Mouse (Mus musculus) lung, postnatal 0 days (tissue): Measurements from ENCODE around the gene Morc3. TPM values are rescaled to one million over a fixed set of nuclear protein-coding genes. Genes with fewer than 3 reads are reported as not detected.
A peak's percentile ranks its signal among the peaks of the same experiment; 100 is the strongest.

Source experiments
- ATAC-seq: fragments of 200-750 bp; cut with Nextera tagmentation; 2 replicates; pipeline ENCODE4 v1.8.0; 2017; ENCODE audit warnings: moderate library complexity
- DNase-seq: peaks from one replicate; pipeline ENCODE4 v3.0.0-alpha.2; 2016; ENCODE audit warnings: low spot score
- H3K27ac ChIP-seq: fragments of 300-500 bp; sonication (generic); 2 replicates; pipeline ENCODE4 v1.5.1; 2014; ENCODE audit warnings: antibody characterized with exemption, mild to moderate bottlenecking, low read length, mixed read lengths
- H3K27me3 ChIP-seq: fragments of 300-500 bp; sonication (generic); replicated peaks from 2 replicates; pipeline ENCODE4 v1.6.1; 2014; ENCODE audit warnings: low read length, mixed read lengths; ENCODE audit not compliant: insufficient read depth
- H3K36me3 ChIP-seq: fragments of 300-500 bp; sonication (generic); 2 replicates; pipeline ENCODE4 v1.6.1; 2014; ENCODE audit warnings: low read length, mixed read lengths; ENCODE audit not compliant: insufficient read depth
- H3K4me1 ChIP-seq: fragments of 300-500 bp; sonication (generic); 2 replicates; pipeline ENCODE4 v1.6.1; 2014; ENCODE audit warnings: antibody characterized with exemption, low read depth, low read length, mixed read lengths; ENCODE audit not compliant: insufficient read depth
- H3K4me2 ChIP-seq: fragments of 300-500 bp; sonication (generic); replicated peaks from 2 replicates; pipeline ENCODE4 v1.6.1; 2014; ENCODE audit warnings: low read depth, mild to moderate bottlenecking, low read length, moderate library complexity, mixed read lengths
- H3K4me3 ChIP-seq: fragments of 300-500 bp; sonication (generic); 2 replicates; pipeline ENCODE4 v1.5.1; 2014; ENCODE audit warnings: low read depth, low read length
- H3K9ac ChIP-seq: fragments of 300-500 bp; sonication (generic); replicated peaks from 2 replicates; pipeline ENCODE4 v1.6.1; 2014; ENCODE audit warnings: low read depth, mild to moderate bottlenecking
- H3K9me3 ChIP-seq: fragments of 300-500 bp; sonication (generic); 2 replicates; pipeline ENCODE4 v1.6.1; 2016; ENCODE audit warnings: low read length, mixed read lengths
- CTCF ChIP-seq: IDR thresholded peaks from 2 replicates; pipeline ENCODE4 v1.5.1; 2016; ENCODE audit warnings: antibody characterized with exemption, mild to moderate bottlenecking
- EP300 ChIP-seq: IDR thresholded peaks from 2 replicates; pipeline ENCODE4 v1.6.1; 2016; ENCODE audit warnings: antibody characterized with exemption, mild to moderate bottlenecking, control low read depth
- WGBS: fragments of 180-500 bp; shearing (Covaris S2); extraction: QIAGEN DNeasy Blood & Tissue Kit; methylation state at CpG from one replicate; pipeline ENCODE4 v1.1.7; 2014; 5-methylcytosine and 5-hydroxymethylcytosine counted together
- polyA plus RNA-seq: library from polyadenylated mRNA; unstranded; fragments of >200 nt; fragmentation: Nextera tagmentation; extraction: Ambion mirVana; gene quantifications from 2 replicates; pipeline ENCODE4 v1.2.1, GENCODE M21; 2015

The Morc3 gene
- polyA plus RNA-seq, 1 experiment from 2014 or later = 20.8 TPM

- no peak overlapping the region for H3K9ac ChIP-seq
- no peaks in the 10 kb centered on the region for H3K27me3 ChIP-seq
- H3K4me2 ChIP-seq = no peak overlapping the region
- 68% methylated on average over 5 of the region's 5 CpGs for WGBS
- ATAC-seq (no peak), DNase-seq (no peak)
- peaks cover 5% of the 10 kb centered on the region; the same call in 1 of the 2 replicates for H3K4me1 ChIP-seq
- H3K27ac ChIP-seq = no peak overlapping the region
- H3K36me3 ChIP-seq = no peaks in the 10 kb centered on the region
- no peaks in the 10 kb centered on the region for H3K9me3 ChIP-seq
- no peak overlapping the region for H3K4me3 ChIP-seq
- TF ChIP-seq EP300 (no peak), CTCF (no peak)
Measured at GRCm38 (mm10) chr16:93907761-93908160, 75.8 kb downstream of the Morc3 start.

GRCm38 (mm10) chr16:93908196-93908595 lies 76.3 kb downstream of the Morc3 start:
- WGBS = 83% methylated on average over 6 of the region's 8 CpGs
- H3K27ac ChIP-seq = no peak overlapping the region
- ATAC-seq (no peak), DNase-seq (no peak)
- H3K4me1 ChIP-seq = peaks cover 5% of the 10 kb centered on the region; the same call in 1 of the 2 replicates
- H3K9ac ChIP-seq = no peak overlapping the region
- H3K27me3 ChIP-seq = no peaks in the 10 kb centered on the region
- TF ChIP-seq CTCF (no peak), EP300 (no peak)
- no peaks in the 10 kb centered on the region for H3K9me3 ChIP-seq
- H3K36me3 ChIP-seq = no peaks in the 10 kb centered on the region
- no peak overlapping the region for H3K4me2 ChIP-seq
- H3K4me3 ChIP-seq = no peak overlapping the region

- no peak for ATAC-seq
Measured at GRCm38 (mm10) chr16:93909936-93910335, 78.0 kb downstream of the Morc3 start.

GRCm38 (mm10) chr16:93910735-93911665 lies 79.1 kb downstream of the Morc3 start:
- Histone ChIP-seq H3K4me1 (peaks cover 5% of the 10 kb centered on the region; the same call in 1 of the 2 replicates), H3K27ac (no peak overlapping the region), H3K4me2 (no peak overlapping the region), H3K9ac (no peak overlapping the region), H3K36me3 (no peaks in the 10 kb centered on the region), H3K9me3 (no peaks in the 10 kb centered on the region), H3K27me3 (no peaks in the 10 kb centered on the region), H3K4me3 (no peak overlapping the region)
- WGBS = 49% methylated on average over 28 of the region's 28 CpGs
- peak; percentile 16 for DNase-seq
- TF ChIP-seq CTCF (no peak), EP300 (no peak)
- ATAC-seq = peak; percentile 6; the same call in 1 of the 2 replicates

More at GRCm38 (mm10) chr16:93909936-93910335, 78.0 kb downstream of the Morc3 start:
- 71% methylated on average over 3 of the region's 3 CpGs for WGBS
- TF ChIP-seq EP300 = no peak
- Histone ChIP-seq H3K27me3 (no peaks in the 10 kb centered on the region), H3K9me3 (no peaks in the 10 kb centered on the region), H3K4me1 (peaks cover 5% of the 10 kb centered on the region; the same call in 1 of the 2 replicates), H3K27ac (no peak overlapping the region), H3K9ac (no peak overlapping the region), H3K36me3 (no peaks in the 10 kb centered on the region), H3K4me2 (no peak overlapping the region), H3K4me3 (no peak overlapping the region)
- no peak for DNase-seq

GRCm38 (mm10) chr16:93912158-93912557 lies 80.2 kb downstream of the Morc3 start:
- H3K27me3 ChIP-seq = no peaks in the 10 kb centered on the region
- H3K9me3 ChIP-seq = no peaks in the 10 kb centered on the region
- H3K4me2 ChIP-seq = no peak overlapping the region
- H3K4me3 ChIP-seq = no peak overlapping the region
- H3K27ac ChIP-seq = no peak overlapping the region
- no peaks in the 10 kb centered on the region; the same call in 1 of the 2 replicates for H3K4me1 ChIP-seq
- DNase-seq (peak; percentile 54), ATAC-seq (0 out of 2 replicates have a peak, but pooled peaks have one; percentile 27)
- no peak overlapping the region for H3K9ac ChIP-seq
- no peaks in the 10 kb centered on the region for H3K36me3 ChIP-seq
- WGBS = 24% methylated on average over 5 of the region's 5 CpGs
- TF ChIP-seq CTCF = no peak
- no peak for TF ChIP-seq EP300

DNA sequence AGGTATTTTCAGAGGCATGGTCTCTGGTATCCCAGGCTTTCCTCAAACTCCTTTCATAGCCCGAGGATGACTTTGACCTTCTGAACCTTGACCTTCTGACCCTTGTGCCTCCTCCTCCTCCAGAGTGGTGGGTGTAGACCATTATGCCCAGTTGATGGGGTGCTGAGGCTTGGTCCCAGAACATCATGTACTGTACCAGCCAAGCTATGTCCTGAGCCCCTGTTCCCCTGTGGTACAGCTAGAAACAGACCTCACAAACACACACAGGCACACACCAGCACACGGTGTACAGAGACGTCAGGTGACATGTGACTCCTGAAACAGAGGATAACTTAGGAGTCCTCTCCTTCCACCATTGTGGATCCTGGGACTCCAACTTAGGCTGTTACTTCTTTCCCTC lies 80.9 kb downstream of the Morc3 start:
- Histone ChIP-seq H3K36me3 (no peaks in the 10 kb centered on the region), H3K27me3 (no peaks in the 10 kb centered on the region), H3K4me3 (no peak overlapping the region), H3K4me2 (no peak overlapping the region), H3K9me3 (no peaks in the 10 kb centered on the region), H3K27ac (no peak overlapping the region), H3K9ac (no peak overlapping the region), H3K4me1 (peaks cover under 1% of the 10 kb centered on the region; the same call in 1 of the 2 replicates)
- WGBS = 57% methylated on average over 3 of the region's 3 CpGs
- no peak for ATAC-seq
- DNase-seq = no peak
- TF ChIP-seq CTCF (no peak), EP300 (no peak)
